Mouse (Mus musculus) kidney, postnatal 4 days (tissue): ENCODE results near the gene Edf1.

ENCODE experiments used
- DNase-seq, 2 experiments: peaks; one replicate each; pipeline ENCODE4 v3.0.0; 2021; ENCODE audit warnings: mixed read lengths in 2 of 2

Gene Edf1

DNA sequence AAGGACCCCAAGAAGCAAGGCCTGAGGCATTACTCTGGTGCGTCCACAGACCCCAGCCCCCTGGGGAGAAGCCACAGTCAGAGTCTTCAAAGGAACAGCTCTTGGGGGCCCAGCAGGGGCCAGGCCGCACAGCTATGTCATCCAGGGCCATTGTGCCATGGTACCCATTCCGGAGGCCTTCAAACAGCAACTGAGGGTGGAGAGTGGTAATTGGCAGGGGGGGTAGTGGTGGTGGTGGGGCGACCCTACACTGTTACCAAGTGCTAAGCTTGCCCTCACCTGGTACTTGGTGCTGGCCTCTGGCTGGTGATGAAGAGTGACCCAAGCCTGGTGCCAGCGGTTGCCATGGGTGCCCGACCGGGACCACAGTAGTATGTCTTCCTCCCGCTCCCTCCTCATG, 8.1 kb downstream of the Edf1 start:
- no peak for DNase-seq

GRCm38 (mm10) chr2:25566558-25566957, 8.9 kb downstream of the Edf1 start:
- peak; percentile 42 to 58 for DNase-seq

DNA sequence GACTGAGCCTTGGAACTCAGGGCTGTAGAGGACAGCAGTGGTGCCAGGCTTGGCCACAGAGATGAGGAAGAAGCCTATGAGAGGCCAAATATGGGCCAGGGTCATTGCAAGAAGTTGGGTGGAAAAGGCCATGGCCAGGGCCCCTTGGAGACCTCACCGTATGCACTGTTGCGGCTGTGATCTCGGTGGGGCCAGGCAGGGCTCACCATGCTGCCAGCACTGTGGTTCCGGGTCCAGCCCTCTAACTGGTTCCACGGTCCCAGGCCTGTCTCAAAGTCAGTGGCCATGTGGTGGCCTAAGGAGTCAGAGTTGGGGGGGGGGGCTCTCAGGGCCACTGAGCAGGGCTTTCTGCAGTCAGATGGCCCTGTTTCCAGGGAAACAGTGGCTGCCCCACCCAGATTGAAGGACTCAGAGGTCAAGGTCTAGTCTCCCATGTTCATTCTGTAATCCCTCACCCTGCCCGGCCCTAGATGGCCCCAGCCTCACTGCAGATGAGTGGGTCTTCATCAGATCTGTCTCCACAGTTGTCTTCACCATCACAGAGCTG, 10.9 kb downstream of the Edf1 start:
- DNase-seq = no peak

DNA sequence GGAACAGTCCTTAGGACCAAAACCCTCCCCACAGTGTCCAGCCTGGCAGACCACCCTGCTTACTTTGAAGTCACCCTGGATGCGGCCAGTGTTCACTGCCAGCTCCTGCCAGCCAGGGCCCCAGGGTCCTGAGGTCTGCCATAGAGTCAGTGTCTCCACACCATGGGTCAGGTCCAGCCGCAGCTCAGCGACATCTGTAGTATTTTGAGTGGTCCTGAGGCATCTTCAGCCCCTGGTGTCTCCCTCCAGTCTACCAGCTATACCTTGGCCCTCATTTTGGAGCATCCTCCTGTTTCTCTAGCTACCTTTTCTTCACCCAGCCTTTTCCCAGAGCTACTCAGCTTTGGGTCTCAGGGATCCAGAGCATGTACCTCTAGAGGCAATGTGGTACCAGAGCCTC, 11.7 kb downstream of the Edf1 start:
- DNase-seq = no peak

GRCm38 (mm10) chr2:25571221-25571620, 13.6 kb downstream of the Edf1 start:
- DNase-seq = no peak

GRCm38 (mm10) chr2:25573068-25573467, 15.4 kb downstream of the Edf1 start:
- no peak for DNase-seq

- DNase-seq = no peak
Observed at GRCm38 (mm10) chr2:25574136-25574535, 16.5 kb downstream of the Edf1 start.

DNA sequence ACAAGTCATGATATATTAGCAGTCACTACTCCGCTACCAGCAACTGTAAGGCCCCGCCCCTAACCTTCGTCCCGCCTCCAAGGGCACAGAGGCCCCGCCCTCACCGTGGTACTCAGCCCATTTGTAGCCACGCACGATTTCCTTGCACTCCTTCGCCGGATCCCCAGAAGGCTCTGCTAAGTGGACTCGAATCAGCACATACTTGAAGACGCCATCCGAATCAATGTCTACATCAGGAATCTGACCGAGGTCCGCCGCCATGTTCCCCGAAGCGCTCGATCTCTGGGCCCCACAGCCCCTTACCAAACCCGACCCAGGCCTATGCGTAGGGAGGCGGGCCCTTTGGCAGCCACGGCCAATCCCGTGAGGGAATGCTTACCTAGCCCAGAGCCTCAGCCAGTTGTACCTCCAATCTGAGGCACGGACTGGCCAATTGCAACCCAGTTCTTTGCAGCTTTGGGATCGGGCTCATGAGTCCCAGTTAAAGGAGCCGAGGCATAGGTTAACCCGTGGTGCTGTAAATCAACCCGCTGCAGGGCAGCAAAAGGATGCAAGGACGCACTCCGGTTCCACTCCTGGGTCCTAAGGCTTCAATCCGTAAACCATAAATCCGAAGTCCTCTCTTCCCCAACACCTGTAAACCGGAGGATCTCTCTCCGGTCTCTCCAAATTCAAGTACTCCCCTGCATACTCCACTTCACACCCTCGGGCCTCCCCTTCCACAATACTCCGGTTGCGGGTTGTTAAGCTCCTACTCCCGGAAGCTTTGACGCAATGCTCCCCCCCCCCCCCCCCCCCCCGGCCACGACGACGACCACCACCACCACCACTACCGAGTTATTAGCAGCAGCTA, 17.2 kb downstream of the Edf1 start, which contains the start of the genes Mamdc4 and Phpt1:
Mamdc4 (minus strand) TSS at position 267 of the 853 bp plus-strand sequence.
Phpt1 (minus strand) TSS at position 646 of the 853 bp plus-strand sequence.
- DNase-seq = peak; percentile 97

- peak; percentile 49 to 68 for DNase-seq
Observed at GRCm38 (mm10) chr2:25575432-25576027, 17.9 kb downstream of the Edf1 start.

DNA sequence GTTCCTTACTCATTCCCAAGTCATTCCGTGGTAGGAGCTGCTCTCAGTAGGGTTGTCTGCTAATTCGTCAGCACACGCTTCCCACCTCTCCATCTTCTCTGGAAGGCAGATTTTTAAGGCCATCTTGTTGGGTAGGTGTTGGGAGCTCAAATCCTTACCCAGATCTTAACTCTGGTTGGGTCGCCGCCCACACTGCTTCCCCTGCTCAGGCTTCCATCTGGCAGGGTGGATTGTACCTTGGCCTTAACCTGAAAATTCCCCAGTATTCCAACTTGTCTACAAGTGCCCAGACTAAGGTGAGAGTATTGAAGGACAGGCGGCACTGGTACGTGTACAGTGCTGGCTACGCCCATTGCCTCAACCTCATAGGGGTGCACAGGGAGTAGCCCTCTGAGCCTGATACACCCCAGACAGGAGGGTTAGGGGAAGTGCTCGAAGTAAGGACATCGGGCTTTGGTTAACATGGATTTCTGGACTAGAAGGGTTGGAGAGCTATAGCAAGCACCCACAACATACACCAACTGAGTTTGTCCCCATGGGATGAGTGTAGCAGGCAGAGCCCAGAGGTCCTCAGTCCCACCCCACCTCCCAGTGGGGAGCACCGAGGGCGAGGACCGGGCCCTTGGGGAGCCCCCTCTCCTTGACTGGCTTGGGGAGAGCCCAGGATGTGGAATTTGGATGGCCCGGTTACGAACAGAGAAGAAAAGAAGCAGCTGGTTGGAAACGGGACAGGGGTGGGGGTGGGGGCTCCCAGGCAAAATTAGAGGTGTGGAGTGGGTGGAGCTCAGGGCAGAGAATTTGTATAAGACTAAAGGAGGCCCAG, 18.6 kb downstream of the Edf1 start:
- no peak for DNase-seq

DNA sequence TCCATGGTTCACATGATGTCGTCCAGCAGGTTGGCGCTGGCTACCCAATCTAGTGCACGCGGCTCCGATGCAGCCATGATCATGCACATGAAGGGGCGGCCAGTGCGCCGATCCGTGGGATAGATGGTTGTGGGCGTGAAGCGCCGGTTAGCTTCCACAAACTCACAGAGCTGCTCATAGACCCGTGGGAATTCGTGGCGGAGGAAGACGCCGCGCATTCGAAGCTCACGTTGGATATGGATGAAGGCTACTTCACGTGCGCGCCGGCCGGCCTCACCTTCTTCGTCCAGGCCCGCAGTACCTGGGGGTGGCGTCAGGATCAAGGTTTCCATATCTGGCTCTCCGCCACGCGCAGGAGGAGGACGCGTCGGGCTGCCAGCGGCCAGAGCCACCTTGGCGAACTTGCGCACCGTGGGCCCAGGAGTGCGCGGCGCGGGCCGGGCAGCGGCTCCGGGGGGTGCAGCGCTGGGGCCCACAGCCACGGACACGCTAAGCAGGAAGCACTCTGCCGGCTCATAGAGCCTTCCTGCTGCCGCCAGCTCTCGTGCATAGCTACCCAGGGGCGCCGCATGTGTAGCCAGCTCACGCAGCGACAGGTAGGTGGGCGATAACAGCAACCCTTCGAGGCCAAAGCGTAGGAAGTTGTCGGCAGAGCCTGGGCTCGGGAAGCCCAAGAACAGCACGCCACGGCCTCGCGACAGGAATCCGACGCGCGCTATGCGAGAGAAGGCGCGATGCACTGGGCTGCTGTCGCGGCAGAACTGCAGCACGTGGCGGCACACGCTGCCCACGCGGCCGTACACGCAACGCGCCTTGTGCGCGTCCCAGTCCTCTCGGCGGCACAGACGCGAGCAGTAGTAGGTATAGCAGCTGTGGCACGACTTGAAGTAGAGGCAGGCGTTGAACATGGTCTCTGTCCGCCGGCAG, 19.6 kb downstream of the Edf1 start:
- peak in 1 of 2 experiments; percentile 31 for DNase-seq

DNA sequence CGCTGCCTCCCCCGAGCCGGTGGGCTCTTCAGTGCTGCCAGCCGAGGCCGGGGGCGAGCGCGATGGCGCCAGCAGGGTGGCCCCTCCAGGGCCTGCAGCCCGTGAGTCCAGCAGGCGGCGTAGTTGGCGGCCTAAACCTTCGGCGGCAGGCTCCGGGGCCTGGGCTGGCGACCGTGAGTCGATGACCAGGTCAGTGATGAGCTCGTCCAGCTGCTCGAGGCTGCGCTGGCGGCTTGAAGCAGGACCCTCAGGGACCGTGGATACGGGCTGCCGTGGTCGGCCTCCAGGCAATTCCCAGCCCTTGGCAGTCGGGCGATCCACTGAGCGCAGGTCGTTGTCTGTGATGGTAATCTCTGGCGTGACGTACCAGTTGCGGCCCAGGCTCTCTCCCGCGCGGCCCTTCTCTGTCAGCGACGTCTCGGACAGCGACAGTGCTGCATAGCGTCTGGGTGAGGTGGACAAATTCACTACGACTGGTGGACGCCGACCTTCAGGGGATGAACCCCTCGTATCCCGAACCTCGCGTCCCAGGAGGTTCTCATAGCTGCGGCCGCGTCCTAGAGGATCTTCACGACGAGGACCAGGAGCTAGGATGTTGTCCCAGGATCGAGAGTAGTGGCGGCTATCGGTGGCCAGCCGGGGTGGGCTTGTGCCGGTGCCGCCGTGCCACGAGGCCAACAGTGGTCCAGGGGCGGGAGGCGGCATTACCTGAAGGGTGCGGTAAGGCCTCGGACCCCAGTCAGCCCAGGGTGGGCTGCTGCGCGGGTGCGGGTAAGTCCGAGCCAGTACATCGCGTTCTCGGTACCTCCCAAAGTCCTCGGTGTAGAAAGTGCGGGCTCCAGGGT, 20.5 kb downstream of the Edf1 start:
- DNase-seq = peak; percentile 56 to 66

DNA sequence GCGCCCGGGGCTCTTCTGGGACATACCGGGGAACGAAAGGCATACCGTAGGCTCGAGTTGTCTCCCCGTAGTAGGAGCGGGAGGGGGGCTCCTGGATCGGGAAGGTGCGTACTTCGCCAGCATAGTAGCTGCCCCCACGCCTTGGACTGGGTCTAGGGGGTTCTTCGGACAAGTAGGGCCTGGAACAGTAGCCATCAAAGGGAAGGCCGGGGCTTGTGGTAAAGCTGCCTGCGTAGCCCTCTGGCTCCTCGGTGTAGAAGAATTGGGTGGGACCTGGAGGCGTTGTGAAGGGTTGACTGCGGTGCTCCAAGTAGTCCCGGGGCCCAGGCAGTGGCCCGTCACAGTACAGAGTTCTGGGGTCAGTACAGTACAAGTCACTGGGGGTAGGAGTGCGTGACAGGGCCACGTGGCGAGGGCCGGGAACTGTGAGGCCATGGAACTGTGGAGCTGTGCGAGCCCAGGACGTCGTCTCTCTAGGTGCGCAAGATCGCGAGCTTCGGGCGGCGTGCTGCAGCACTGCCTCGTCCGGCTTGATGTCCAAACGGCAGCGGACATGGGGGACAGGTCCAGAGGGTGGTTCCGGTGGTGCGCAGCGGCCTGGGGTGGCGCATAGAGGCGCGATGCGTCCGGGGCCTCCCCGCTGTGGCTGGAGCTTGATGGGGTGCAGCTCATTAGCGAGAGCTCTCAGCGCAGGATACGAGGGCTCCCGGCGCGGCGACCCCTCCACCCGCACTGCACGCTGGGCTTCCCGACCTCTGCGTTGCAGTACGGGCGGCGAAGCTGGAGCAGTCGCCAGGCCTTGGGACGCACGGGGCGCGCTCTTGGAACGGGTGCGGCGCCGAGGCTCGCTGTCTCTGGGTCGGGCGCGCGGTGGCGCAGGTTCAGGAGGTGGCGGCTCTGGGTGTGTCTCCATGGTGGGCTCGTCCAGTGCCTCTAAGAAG, 21.4 kb downstream of the Edf1 start:
- peak; percentile 31 to 51 for DNase-seq

DNA sequence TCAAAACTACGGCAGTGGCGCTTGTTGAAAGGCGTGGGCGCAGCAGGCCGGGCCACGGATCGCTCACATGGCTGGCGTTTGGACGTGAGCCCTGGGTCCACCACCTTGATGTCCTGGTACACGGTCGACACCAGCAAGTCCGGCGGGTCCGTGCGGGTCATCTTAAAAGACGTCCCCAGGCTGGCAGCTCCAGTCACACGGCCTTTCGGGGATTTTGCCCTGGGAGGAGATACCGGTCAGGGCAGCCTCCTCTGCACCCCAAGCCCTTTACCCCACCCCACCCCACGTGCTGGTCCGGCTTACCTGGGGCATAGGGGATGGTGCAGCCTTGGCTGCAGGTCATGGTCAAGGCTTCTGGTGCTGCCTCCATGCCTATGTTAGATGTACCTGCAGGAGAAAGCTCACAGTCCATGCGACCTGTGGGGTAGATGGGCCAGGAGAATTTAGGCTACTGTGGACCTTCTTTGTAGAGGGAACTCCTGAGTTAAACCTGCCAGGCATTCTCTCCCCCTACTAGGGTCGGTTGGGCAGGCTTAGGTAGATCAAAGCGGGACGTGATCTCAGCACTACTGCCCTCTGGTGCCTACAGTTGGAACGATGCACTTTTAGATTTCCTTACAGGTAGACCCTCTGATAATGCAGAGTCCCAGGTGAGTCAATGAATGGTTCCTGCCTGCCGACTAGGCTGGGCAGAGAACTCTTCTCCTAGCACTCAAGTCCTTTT, 22.3 kb downstream of the Edf1 start:
- peak; percentile 67 to 72 for DNase-seq

DNA sequence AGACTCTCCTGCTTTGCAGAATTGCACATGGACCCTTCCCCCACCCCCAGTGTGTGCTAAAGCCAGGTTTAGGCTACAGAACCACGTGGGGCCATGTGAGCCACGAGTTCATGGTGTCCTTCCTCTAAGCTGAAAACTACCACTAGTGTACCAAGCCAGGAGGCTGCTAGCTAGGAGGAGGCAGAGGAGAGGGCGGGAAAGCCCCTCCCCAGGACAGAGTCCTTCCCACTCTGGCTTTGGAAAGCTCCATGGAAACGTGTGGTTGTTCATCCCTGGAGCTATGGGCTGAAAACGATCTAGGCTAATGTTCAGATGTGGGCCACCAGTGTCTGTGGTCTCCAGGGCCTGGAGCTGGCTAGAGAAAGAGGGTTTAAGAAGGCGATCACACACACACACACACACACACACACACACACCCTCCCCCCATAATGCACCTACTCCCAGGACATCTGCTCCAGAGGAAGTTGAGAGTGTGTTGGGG, 23.0 kb downstream of the Edf1 start:
- DNase-seq = no peak

DNA sequence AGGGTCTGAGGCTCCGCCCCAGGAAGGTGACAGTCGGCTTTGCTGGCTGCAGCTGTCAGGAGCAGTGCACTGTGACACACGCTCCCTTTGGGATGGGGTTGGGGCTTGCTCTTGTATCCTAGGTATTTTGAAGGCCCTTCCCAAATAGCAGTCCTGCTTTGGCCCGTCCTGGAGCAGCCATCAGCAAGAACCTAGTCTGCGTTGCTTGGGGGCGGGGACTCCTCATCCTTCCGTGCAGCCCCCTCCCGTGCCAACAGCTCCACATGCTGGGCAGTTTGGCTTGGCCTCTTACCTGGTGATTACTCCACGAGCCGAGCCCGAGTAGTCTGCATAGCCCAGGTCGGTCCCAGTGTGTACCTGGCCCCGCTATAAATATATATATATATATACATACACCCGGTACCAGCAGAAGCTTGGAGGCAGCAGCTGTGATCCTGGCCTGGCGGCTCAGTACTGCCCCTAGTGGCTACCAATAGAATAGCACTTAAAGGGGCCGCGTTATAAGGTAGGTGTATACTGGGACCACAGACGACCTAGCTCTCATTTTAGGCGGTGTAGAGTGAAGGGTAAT, 23.7 kb downstream of the Edf1 start, which contains the start of gene Ajm1:
Ajm1 (minus strand) TSS at position 464 of the 571 bp plus-strand sequence.
- DNase-seq = peak; percentile 63 to 75

DNA sequence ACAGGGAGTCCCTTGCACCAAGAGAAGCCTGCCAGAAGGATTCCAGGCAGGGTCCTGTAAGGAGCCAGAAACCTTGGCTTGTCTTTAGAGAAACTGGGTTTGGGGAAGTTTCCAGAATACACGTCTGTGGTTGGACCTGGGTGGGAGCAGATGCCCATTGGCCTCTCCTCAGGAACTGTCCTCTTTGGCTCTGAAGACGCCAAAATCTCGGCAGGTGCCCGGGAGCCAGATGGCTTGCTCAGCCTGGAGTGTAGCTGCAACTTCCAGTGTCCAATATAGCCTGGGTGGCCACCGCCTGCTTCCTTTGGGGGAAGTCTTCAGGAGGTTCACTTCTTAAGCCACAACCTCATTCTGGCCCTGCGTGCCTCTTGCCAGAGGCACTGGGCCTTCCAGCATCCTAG, 24.3 kb downstream of the Edf1 start:
- peak in 1 of 2 experiments; percentile 45 for DNase-seq

DNA sequence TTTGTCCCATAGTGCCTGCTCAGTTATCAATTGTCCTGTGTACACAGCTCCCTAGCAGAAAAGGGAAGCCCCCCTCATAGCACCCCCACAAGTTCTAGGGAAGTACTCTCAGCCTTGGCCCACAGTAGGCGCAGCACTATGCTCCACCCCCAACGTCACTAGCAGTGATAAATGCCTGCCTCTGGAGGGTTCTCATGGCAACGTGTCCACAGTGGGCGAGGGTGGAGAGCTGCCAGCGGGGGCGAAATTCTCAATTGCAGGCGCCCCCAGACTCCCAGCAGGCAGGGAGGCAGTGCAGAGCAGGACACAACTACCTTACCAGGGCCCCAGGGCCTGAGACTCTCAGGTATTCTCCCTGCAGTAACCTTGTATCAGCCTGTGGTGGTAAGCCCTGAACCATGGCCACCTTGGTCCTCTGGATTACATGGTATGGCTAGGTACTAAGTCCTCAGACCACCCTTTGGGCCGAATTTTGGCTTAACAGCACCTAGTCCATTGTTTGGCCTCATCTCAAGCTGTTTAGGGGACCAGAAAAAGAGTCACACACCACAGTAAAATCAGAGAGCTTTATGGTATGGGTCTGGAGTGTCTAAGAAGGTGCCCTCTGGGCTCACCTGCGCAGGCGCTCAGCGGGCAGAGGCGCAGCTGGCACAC, 24.9 kb downstream of the Edf1 start:
- peak; percentile 56 to 62 for DNase-seq
